Mouse (Mus musculus): ENCODE results near the gene Tmem259.
A peak's percentile ranks its signal among the peaks of the same experiment; 100 is the strongest.
"Not testable (repeated sequence)": the region's sequence is repeated elsewhere in the genome, so short reads cannot be mapped to it uniquely, and the experiment has no call there.

Gene Tmem259

DNA sequence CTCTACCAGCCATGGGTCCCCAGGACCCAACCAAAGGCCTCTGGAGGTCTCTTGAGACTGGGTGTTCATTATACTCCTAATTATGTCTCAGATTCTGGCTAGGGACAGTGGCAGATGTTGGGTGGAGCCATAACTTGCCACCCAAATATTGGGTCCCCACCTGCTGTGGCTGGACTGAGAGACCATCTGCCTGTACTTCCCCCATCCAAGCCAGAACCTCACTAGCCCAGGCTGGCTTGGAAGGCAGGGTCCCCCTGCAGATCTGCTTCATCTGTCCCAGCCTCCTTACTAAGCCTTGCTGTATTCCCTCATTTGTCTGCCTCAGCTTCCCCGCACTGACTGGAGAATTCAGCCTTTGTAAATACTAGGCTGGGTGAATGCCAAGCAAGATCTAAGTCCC, 15.9 kb downstream of the Tmem259 start:
- DNase-seq (ENCODE audit: inconsistent age in 2 of 2, low spot score in 1 of 2), result no peak

DNA sequence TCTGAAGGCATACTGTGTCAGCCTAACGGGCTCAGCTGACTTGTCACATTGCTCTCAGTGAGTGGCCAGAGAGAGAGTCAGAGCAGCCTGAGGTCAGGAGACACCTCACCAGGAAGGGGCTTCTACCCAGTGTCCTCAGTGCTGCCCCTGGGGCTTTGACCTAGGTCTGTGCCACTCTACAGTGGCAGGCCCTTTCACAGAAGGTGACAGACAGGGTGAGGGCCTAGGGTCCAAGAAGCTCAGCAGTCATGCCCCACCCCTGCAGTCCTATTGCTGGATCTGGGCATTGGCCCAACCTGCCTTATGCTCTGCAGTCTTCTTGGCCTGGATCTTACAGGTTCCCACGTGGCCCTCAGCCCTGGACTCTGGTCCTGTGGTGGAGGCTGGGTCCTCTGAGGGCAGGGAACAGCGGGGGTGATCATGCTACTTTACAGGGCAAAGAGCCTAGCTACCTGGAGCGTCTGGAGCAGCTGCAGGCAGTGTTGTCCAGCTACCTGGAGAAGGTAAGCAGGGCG, 17.2 kb downstream of the Tmem259 start:
- DNase-seq (ENCODE audit: inconsistent age in 2 of 2, low spot score in 1 of 2), result peak in 1 of 2 experiments; percentile 40

DNA sequence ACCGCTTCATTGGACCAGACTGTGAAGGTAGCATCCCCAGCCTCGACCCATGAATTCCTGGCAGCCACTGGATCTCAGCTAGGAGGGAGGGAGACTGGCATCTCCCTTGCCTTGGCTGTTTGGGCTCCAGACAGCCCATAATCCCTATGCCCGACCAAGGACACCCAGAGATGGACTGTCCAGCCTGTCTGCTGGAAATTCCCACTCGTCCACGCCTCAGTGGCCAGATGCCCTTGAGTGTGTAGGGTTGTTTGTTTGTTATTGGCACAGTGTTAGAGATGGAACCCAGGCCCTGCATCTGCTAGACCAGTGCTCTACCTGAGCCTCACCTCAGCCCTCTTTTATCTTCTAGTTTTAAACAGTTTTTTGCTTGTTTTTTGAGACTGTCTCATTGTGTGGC, 18.8 kb downstream of the Tmem259 start:
- DNase-seq (ENCODE audit: inconsistent age in 2 of 2, low spot score in 1 of 2), result no peak

DNA sequence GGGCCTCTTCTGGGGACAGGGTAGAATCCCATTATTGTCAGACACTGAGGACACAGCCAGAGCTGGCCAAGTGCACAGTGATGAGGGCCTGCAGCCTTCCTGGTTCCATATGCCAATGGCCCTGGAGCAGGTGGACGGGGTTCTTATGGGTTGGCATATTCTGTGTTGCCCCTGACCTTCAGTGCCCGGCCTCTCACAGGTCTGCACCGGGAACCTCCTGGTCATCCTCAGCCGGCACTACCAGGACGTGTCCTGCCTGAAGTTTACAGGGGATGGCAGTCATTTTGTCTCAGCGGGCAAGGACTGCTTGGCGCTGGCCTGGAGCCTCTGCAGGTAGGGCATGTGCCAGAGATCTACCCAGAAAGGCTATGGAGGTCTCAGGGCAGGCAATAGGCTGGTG, 19.4 kb downstream of the Tmem259 start:
- no peak for DNase-seq (ENCODE audit: inconsistent age in 2 of 2, low spot score in 1 of 2)

DNA sequence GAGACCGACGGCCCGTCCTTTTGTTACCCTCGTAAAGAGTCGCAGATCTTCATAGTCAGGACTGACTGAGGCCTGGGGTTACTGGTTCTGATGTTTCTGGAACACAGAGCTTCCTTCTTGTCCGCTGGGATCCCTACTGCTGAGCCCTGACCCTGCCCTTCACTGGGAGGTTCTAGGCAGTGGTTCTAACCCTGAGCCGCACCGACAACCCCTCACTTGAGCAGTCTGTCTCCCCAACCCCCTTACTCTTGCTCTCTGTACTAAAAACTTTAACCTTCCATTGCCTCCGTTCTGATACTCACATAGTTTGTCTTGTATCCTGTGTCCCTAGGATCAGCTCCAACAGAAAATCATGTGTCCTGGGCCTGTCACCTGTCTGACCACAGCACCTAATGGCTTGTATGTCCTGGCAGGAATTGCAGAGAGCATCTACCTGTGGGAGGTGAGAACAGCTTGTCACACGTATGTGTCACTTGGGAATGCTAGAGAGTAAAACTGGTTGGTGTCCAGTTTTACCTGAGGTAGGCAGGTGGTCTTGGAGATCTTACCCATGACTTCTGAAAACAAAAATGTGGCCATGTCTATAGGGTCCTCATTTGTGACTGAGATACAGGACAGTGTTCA, 23.3 kb downstream of the Tmem259 start:
- no peak for DNase-seq (ENCODE audit: inconsistent age in 2 of 2, low spot score in 1 of 2)

DNA sequence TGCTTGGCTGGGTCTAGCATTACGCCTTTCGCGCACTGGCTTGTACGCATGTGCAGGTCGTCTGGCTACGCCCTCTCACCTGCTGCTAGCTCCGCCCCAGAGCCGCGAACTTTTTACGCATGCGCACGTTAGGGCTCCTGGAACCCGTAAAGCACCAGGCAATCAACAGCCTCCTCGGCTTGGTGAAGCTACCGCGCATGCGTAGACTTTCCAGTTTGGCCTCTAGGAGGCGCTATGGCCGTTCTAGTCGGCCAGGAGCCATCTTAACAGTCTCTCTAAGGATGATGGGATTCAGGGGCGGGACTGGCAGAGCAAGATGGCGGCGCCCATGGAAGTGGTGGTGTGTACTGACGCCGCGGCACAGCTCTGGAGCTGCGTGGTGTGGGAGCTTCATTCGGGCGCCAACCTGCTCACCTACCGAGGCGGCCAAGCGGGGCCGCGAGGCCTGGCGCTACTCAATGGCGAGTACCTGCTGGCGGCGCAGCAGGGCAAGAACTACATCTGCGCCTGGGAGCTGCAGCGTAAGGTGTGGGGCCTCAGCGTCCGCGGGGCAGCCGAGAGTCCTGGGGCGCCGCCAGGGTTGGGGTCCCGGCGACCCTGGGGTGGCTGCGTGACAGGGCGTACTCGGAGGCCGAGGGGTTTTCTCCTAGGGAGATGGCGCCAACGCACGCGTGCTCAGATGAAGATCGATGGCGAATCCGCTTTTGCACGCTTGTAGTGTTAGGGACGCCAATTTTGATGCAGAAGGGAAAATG, 24.1 kb downstream of the Tmem259 start, which contains the start of gene Wdr18:
Gene Wdr18 (plus strand): TSS at position 306 of the 755 bp plus-strand sequence.
- peak; percentile 100 for DNase-seq (ENCODE audit: inconsistent age in 2 of 2, low spot score in 1 of 2)

DNA sequence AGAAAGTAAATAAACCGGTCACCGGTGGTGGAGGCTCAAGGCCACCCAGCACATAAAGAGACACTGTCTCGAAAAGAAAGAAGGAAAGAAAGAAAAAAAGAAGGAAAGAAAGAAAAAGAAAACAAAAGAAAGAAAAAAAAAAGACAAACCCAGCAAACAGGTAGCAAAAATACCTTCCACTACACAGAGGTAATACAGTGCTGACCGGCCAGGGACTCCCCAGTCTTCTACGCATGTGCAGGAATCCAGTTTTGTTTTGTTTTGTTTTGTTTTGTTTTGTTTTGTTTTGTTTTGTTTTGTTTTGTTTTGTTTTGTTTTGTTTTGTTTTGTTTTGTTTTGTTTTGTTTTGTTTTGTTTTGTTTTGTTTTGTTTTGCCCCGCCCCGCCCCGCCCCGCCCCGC, 24.7 kb downstream of the Tmem259 start:
- DNase-seq (ENCODE audit: inconsistent age in 2 of 2, low spot score in 1 of 2), result not testable (repeated sequence)

DNA sequence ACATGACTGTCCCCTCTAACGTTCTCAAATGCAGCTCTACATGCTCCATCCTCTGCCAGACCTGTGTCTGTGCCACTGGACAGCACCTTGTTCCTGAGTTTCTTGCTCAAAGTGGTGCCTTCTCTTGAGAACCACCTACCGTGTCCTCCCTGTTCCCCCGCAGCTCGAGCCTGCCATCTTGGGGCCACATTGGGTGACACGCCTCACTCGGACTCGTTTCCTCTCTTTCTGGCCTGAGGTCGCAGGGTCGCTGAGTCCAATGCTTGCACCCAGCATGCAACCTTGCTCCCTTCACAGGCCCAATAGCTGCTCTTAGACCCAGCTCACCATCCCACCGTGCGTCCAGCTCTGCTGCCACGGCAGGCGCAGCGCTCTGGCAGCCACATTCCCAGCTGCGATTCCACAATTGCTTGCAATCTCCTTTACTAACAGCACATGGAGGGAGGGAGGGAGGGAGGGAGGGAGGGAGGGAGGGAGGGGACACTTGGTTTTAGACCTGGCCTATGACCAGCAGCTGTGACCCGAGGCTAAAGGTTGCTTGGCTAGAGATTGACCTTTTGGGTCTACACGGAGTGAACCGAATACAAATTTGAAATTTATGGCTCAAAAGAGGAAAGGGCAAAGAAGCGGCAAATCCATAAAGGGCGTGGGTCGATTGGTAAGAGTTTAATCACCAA, 25.9 kb downstream of the Tmem259 start:
- peak; percentile 85 to 95 for DNase-seq (ENCODE audit: inconsistent age in 2 of 2, low spot score in 1 of 2)

DNA sequence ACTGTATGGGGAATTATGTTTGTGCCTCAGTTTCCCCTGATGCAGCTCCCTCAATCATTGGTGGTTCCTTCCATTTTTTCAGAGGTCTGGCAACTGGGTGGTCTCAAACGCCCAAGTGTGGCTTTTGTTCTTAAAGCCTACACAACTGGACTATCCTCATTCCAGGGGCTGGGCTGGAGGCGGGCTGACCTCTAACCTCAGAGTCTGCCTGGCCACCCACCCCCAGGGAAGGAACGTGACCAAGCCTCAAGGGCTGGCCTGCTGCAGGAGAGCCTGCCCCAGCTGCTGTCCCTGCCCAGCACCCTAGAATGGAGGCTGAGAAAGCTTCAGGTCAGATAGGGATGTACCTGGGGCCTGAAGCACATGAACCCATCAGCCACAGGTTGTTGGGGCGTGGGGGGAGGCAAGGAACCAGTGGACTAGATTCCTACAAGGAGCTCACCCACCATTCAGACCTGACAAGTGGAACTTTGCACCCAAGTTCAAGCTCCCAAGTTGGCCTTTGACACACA, 27.4 kb downstream of the Tmem259 start:
- DNase-seq (ENCODE audit: inconsistent age in 2 of 2, low spot score in 1 of 2), result no peak

DNA sequence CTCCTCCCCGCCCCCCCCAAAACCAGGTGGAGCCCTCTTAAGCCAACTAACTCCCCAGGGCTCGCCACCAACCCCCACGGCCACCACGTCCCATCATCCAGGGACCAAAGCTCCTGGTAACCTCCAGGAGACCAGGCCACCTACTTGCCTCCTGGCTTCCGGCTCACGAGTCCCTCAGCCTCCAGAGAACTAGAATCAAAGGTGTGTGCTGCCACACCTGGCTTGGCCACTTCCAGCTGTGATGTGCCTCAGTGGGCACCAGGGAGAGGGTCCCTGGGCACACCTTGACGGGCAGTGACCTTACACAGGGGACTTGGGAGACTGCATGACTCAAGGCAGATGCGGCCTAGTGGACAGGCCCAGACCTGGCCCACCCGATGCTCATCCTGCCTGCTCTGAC, 28.4 kb downstream of the Tmem259 start:
- no peak for DNase-seq (ENCODE audit: inconsistent age in 2 of 2, low spot score in 1 of 2)

DNA sequence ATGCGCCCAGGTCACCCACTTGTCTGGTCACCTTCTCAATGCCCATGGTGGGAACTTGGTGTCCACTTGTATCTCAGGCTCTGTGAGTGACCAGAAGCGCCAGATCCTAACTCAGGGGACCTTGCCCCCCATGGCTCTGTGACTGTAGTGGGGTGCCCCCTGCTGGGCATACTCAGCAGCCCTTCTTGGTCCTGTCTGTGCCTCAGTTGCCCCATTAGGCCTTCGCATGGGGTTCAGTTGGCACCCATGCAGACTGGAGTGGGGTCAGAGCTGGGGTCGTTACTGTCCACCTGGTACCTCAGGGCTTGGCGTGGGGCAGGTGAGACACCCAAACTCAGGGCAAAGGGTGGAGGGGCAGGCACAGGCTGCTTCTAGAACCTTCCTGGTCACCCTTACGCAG, 30.2 kb downstream of the Tmem259 start:
- DNase-seq (ENCODE audit: inconsistent age in 2 of 2, low spot score in 1 of 2), result peak in 1 of 2 experiments; percentile 73

DNA sequence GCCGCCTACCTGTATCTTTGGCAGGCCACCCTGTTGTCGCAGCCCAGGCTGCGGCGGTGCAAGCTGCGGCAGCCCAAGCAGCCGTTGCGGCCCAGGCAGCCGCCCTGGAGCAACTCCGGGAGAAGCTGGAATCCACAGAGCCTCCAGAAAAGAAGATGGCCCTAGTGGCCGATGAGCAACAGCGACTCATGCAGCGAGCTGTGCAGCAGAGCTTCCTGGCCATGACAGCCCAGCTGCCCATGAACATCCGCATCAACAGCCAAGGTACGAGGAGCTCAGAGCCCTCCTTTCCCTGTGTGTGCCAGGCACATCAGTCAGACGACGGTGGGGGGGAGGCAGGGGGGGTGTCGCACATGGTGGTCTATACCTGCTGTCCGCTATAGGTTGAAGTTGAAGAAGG, 33.5 kb downstream of the Tmem259 start:
- no peak for DNase-seq (ENCODE audit: inconsistent age in 2 of 2, low spot score in 1 of 2)

DNA sequence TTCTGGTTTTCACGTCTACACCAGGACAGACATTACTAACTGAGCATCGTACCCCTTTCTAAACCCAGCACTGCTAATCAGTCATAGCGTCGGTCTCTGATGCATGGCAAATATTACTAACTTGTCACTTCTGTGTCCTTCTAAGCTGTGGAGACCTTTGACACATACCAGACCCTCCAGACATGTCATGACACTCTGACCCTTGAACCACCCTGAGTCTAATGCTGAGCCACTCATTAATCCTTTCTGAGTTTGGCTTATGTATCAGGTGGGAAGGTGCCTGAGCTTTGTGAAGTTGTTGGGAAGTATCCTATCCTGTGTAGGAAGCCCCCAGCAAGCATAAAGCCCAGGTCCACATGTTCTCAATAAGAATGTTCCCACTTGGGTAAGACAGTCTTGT, 34.3 kb downstream of the Tmem259 start:
- no peak for DNase-seq (ENCODE audit: inconsistent age in 2 of 2, low spot score in 1 of 2)

DNA sequence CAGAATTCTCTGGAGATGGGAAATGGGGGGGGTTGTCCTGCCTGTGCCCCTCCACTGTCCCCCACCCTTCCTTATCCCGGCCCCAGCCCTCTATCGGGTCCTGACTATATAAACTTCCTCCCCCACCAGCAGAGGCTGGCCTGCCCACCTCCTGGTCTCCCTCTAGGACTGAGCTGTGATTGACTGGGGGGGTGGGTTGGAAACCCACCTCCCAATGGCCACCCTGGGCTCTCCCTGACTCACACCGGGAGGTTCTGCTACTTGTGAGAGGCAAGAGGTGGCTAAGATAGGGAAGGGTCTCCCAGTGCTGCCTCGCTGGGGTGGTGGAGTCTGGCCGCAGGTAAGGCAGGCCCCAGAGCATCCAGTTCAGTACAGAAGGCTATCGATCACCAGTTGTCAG, 36.6 kb downstream of the Tmem259 start:
- no peak for DNase-seq (ENCODE audit: inconsistent age in 2 of 2, low spot score in 1 of 2)

DNA sequence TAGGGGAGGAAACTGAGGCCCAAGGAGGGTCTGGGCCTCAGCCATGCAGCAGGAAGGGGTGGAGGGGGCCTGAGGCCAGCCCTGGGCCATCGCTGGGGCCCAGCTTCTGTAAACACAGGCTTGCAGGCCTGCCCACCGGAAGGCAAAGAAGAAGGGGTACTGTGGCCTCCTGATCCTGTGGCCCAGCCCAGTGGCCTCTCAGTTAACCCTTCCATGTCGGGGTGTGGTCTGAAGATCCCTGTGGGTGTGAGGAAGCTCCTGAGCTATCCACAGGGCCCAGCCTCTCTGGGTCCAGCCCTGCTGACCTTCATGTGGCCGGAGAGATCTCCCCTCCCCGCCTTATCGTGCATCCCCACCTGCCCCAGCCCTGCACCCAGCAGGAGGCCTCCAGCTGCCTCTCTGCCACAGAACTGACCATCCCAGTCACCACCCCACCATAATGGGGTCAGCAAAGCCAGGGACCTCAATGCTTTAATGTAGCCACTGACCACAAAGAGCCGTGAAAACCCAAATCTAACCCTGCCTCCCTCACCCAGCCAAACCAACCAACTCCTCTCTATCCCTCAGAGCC, 37.3 kb downstream of the Tmem259 start:
- no peak for DNase-seq (ENCODE audit: inconsistent age in 2 of 2, low spot score in 1 of 2)

DNA sequence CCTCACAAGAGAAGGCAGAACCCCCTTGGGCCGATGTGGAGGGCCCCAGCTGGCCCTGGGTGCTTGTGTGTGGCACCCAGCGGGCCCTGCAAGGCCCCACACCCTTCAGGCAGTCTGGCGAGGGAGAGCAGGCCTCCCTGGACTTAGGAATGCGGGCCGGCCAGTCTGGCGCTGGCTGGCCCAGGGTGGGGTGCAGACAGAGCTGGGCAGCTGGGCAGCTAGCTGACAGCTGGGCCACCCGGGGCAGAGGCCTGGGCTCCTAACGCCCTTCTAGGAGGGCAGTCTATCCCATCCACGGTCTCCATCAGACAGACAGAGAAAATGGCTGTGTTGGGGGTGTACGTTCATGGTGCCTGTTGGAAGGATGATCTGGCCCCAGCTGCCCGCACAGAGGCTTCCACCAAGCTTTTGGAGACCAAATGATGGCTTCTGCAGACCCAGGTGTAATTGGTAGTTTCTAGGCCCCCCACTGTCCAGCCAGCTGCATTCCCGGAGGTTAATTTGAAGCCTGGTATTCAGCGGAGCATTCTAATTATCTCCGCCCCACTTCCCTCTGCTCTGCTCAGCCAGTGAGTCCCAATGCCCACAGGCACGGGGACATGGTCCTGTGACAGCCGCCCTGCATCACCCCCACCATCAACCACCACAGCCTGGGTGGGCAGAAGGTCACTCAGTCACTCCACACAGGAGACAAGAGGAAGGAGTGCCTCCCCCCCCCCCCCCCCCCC, 38.5 kb downstream of the Tmem259 start:
- no peak for DNase-seq (ENCODE audit: inconsistent age in 2 of 2, low spot score in 1 of 2)

DNA sequence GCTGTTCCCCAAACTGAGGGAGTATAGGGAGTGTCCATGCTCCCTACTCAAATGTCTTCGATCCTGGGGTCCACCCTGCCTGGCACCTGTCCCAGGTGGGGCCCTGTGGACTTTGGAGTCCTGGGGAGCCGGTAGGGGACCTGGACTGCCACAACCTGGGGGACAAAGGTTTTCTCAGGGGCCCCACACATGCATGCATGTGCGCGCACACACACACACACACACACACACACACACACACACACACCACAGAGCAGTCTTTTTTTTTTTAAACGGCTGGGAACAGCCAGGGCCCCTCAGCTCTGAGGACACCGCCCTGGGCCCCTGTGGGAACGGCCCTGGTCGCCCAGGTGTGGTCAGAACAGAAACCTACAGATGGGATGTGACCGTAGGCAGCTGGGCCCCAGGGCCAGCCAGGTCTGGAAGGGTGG, 40.6 kb downstream of the Tmem259 start:
- no peak for DNase-seq (ENCODE audit: inconsistent age in 2 of 2, low spot score in 1 of 2)

DNA sequence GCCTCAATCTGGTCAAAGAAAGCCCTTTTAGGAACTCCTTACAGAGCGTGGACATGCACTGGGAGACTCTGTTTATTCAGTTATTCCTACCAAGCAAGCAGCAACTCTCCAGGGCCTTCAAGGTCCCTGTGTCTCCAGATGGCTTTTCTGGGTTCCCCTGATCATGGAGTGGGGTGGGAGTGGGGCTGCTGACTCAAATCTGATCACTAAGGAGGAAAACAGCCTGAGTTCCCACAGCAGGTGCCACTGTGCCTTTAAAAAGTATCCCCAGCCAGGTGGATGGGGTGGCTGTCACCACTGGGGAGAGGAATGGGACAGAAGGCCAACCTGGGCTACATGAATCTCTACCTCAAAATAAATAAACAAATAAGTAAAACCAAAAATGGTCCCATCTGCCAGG, 41.1 kb downstream of the Tmem259 start:
- DNase-seq (ENCODE audit: inconsistent age in 2 of 2, low spot score in 1 of 2), result no peak

DNA sequence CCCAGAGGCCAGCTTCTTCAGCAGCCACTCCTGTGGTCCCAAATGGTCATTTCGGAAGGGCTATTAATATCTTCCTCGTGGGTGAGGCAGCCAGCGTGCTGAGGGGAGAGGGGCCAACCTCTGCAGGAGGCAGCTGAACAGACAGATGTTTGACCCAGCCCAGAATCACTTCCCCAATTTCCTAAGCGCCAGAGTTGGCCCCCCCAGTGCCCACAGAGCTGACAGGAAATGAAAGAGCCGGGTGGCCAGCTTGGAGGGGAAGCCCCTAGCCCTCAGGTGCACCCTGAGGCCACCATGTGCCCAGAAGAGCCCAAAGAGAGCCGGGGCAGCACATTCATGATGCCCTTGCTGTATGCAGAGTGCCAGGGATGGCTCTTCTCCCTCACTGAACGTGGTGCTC, 43.4 kb downstream of the Tmem259 start:
- DNase-seq (ENCODE audit: inconsistent age in 2 of 2, low spot score in 1 of 2), result peak in 1 of 2 experiments; percentile 40

DNA sequence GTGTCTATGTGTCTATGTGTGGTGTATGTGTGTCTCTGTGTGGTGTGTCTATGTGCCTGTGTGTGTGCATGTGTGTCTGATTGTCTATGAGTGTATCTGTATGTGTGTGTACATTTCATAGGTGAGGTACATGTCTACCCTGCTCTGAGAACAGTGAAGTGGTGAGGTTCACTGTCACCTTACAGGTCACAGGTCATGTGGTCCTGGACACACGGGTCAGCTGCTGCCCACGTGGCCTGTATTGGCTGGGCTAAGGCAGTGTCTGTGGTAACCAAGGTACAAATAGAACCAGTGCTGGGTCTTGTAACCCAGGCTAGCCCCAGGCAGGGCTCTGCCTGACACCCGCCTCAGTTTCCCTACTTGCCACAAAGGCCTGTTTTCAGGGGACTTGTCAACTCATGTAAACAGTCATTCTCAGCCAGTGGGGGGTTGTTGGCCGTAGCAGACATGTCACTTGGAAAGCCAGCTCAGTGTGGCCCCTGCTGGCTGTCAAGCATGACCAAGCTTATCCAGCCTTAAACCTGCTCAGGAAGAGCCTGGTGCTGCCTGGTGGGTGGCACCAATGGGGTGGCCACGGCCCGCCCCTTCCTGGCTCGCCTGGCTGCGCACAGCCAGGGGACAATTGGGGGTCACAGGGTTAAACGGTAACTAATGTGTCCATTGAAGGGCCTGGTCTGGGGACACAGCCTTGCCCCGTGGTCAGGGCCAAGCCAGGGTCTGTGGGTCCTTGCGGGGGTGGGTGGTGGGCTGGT, 46.2 kb downstream of the Tmem259 start:
- peak in 1 of 2 experiments; percentile 36 for DNase-seq (ENCODE audit: inconsistent age in 2 of 2, low spot score in 1 of 2)
